ENCODE assay signal across 8 mouse cellular contexts in genomic region chr8:84715893-84716468, GRCm38 (mm10). TPM values are rescaled to one million over a fixed set of nuclear protein-coding genes. Genes with fewer than 3 reads are reported as not detected.
DNase-seq lines count a peak whose midpoint lies in the region; ATAC-seq and TF ChIP-seq lines count a peak whose summit lies in the region.

No protein-coding gene starts in this region.

- intact Hi-C loops in heart, adult 2 months (cut with DNase I): no loop called here

- TF ChIP-seq EP300 in heart, adult 2 months (IDR thresholded peaks at IDR 0.05; ENCODE audit: insufficient read depth, low read depth, low read length): no peak

- no peak for TF ChIP-seq POLR2A in heart, adult 2 months (IDR thresholded peaks at IDR 0.05; ENCODE audit: insufficient read depth, low read depth, low read length)

- TF ChIP-seq CTCF in heart, adult 2 months (IDR thresholded peaks at IDR 0.05): no peak

- no peak overlapping the region for H3K9ac ChIP-seq in heart, adult 2 months (ENCODE audit: low read depth, low read length)
- no peak overlapping the region for H3K9ac ChIP-seq in liver, embryonic 15.5 days

- no peak overlapping the region for H3K4me3 ChIP-seq in heart, adult 2 months
- H3K4me3 ChIP-seq in hindbrain, embryonic 10.5 days: peak overlapping the region; percentile 36
- H3K4me3 ChIP-seq in liver, embryonic 15.5 days (replicated peaks): no peak overlapping the region

- H3K4me1 ChIP-seq in heart, adult 2 months (ENCODE audit: control insufficient read depth, insufficient read depth, low read length): peaks cover 16% of the 10 kb centered on the region
- H3K4me1 ChIP-seq in hindbrain, embryonic 10.5 days (replicated peaks): peaks cover 52% of the 10 kb centered on the region
- H3K4me1 ChIP-seq in liver, embryonic 15.5 days (replicated peaks): peaks cover 51% of the 10 kb centered on the region

- H3K9me3 ChIP-seq in hindbrain, embryonic 10.5 days: no peaks in the 10 kb centered on the region
- no peaks in the 10 kb centered on the region for H3K9me3 ChIP-seq in liver, embryonic 15.5 days (replicated peaks)

- H3K79me2 ChIP-seq in heart, adult 2 months (replicated peaks; ENCODE audit: control insufficient read depth, insufficient read depth, low read length): no peaks in the 10 kb centered on the region

- peak overlapping the region; percentile 27 for H3K4me2 ChIP-seq in liver, embryonic 15.5 days

- H3K27me3 ChIP-seq in heart, adult 2 months (ENCODE audit: control insufficient read depth, insufficient read depth, low read length): no peaks in the 10 kb centered on the region
- peaks cover 100% of the 10 kb centered on the region for H3K27me3 ChIP-seq in hindbrain, embryonic 10.5 days (ENCODE audit: insufficient read depth, poor library complexity, severe bottlenecking)
- H3K27me3 ChIP-seq in liver, embryonic 15.5 days: peaks cover 15% of the 10 kb centered on the region

- 74% methylated on average over 27 of the region's 27 CpGs for WGBS in heart, adult 2 months
- 3% methylated on average over 27 of the region's 27 CpGs for WGBS in hindbrain, embryonic 10.5 days
- WGBS in liver, embryonic 15.5 days (ENCODE audit: insufficient replicate concordance): 68% methylated on average over 27 of the region's 27 CpGs

- peaks cover 4% of the 10 kb centered on the region for H3K36me3 ChIP-seq in heart, adult 2 months (ENCODE audit: control insufficient read depth, insufficient read depth, low read length)
- H3K36me3 ChIP-seq in hindbrain, embryonic 10.5 days: no peaks in the 10 kb centered on the region
- H3K36me3 ChIP-seq in liver, embryonic 15.5 days (replicated peaks): peaks cover 12% of the 10 kb centered on the region; the same call in 1 of the 2 replicates

- 0 out of 2 replicates have a peak, but pooled peaks have one; percentile 25 for ATAC-seq in liver, embryonic 15.5 days (ENCODE audit: insufficient read depth)

- H3K27ac ChIP-seq in heart, adult 2 months: peak overlapping the region; percentile 17
- peak overlapping the region; percentile 67 for H3K27ac ChIP-seq in hindbrain, embryonic 10.5 days
- H3K27ac ChIP-seq in liver, embryonic 15.5 days (replicated peaks): no peak overlapping the region

- DNase-seq in heart, adult 2 months: no peak
- DNase-seq in heart, adult 8-10 months (ENCODE audit: low spot score): no peak
- peak; percentile 44 for DNase-seq in ES-CJ7 (ENCODE audit: low read depth, low spot score)
- no peak for DNase-seq in hindbrain, embryonic 10.5 days (ENCODE audit: low spot score)
- DNase-seq in frontal cortex, postnatal 10 days (ENCODE audit: low spot score in 2 of 2): no peak
- no peak for DNase-seq in left cerebral cortex, adult 9 months (ENCODE audit: low spot score in 2 of 2)
- no peak for DNase-seq in cerebellum, adult 18-20 months

RNA-seq across cellular contexts. Expression of gene G430095P16Rik, which starts 6.8 kb away (rescaled TPM):
- total RNA-seq in heart, adult 2 months (2021): under 1 TPM in 1 of 2 experiments, not detected in 1; 0.55 TPM
- polyA plus RNA-seq in heart, adult 2 months (2012; rRNA removed): 0.70 TPM in 1 of 2 replicates, not detected in the other
- total RNA-seq in heart, adult 8-10 months (2022): under 1 TPM in 1 of 4 experiments, not detected in 3; 0.66 TPM
- polyA plus RNA-seq in hindbrain, embryonic 10.5 days (2016; fragmentation: Nextera tagmentation; extraction: Ambion mirVana): 0.54 and 1.9 TPM in 2 replicates
- polyA plus RNA-seq in liver, embryonic 15.5 days (2015; fragmentation: Nextera tagmentation; extraction: Ambion mirVana): 8.1 and 8.7 TPM in 2 replicates

RNA-seq across cellular contexts. Expression of gene Lyl1, which starts 14.7 kb away (rescaled TPM):
- 1 to 10 TPM; 3.0 to 3.7 TPM for total RNA-seq in heart, adult 2 months (2021)
- 4.0 and 7.7 TPM in 2 replicates for polyA plus RNA-seq in heart, adult 2 months (2012; rRNA removed)
- total RNA-seq in heart, adult 8-10 months (2022): 1 to 10 TPM; 3.5 to 4.8 (median 4.3) TPM
- 5.6 and 6.5 TPM in 2 replicates for polyA plus RNA-seq in hindbrain, embryonic 10.5 days (2016; fragmentation: Nextera tagmentation; extraction: Ambion mirVana)
- 55.3 and 58.3 TPM in 2 replicates for polyA plus RNA-seq in liver, embryonic 15.5 days (2015; fragmentation: Nextera tagmentation; extraction: Ambion mirVana)

RNA-seq across cellular contexts. Expression of gene Nacc1, which starts 28.3 kb away (rescaled TPM):
- total RNA-seq in heart, adult 2 months (2021): 10 to 100 TPM; 30.5 to 31.0 TPM
- 45.3 and 50.5 TPM in 2 replicates for polyA plus RNA-seq in heart, adult 2 months (2012; rRNA removed)
- total RNA-seq in heart, adult 8-10 months (2022): 10 to 100 TPM; 26.7 to 36.0 (median 33.4) TPM
- polyA plus RNA-seq in hindbrain, embryonic 10.5 days (2016; fragmentation: Nextera tagmentation; extraction: Ambion mirVana): 25.2 and 28.9 TPM in 2 replicates
- polyA plus RNA-seq in liver, embryonic 15.5 days (2015; fragmentation: Nextera tagmentation; extraction: Ambion mirVana): 6.2 and 7.2 TPM in 2 replicates

RNA-seq across cellular contexts. Expression of gene Trmt1, which starts 29.9 kb away (rescaled TPM):
- total RNA-seq in heart, adult 2 months (2021): 10 to 100 TPM; 32.0 to 37.4 TPM
- polyA plus RNA-seq in heart, adult 2 months (2012; rRNA removed): 39.9 and 50.8 TPM in 2 replicates
- 10 to 100 TPM; 30.9 to 41.7 (median 38.5) TPM for total RNA-seq in heart, adult 8-10 months (2022)
- polyA plus RNA-seq in hindbrain, embryonic 10.5 days (2016; fragmentation: Nextera tagmentation; extraction: Ambion mirVana): 57.8 and 65.9 TPM in 2 replicates
- polyA plus RNA-seq in liver, embryonic 15.5 days (2015; fragmentation: Nextera tagmentation; extraction: Ambion mirVana): 27.9 and 36.1 TPM in 2 replicates

RNA-seq across cellular contexts. Expression of gene Ier2, which starts 53.3 kb away (rescaled TPM):
- 10 to 100 TPM; 11.8 to 13.0 TPM for total RNA-seq in heart, adult 2 months (2021)
- 6.8 and 8.1 TPM in 2 replicates for polyA plus RNA-seq in heart, adult 2 months (2012; rRNA removed)
- total RNA-seq in heart, adult 8-10 months (2022): 10 to 100 TPM; 12.8 to 26.9 (median 17.4) TPM
- polyA plus RNA-seq in hindbrain, embryonic 10.5 days (2016; fragmentation: Nextera tagmentation; extraction: Ambion mirVana): 89.9 and 94.7 TPM in 2 replicates
- polyA plus RNA-seq in liver, embryonic 15.5 days (2015; fragmentation: Nextera tagmentation; extraction: Ambion mirVana): 22.8 and 23.1 TPM in 2 replicates
